Mouse (Mus musculus) cerebellum, adult 2 months (tissue): Measurements from ENCODE around the gene Trmt1. TPM values are rescaled to one million over a fixed set of nuclear protein-coding genes. Genes with fewer than 3 reads are reported as not detected.

ENCODE experiments used
- DNase-seq, 2 experiments: peaks; one replicate each; pipeline ENCODE4 v3.0.0; 2021
- H3K27ac ChIP-seq: fragments of 200-500 bp; 2 replicates; pipeline ENCODE4 v1.5.1; 2012; ENCODE audit warnings: low read length, control low read depth, inconsistent platforms; ENCODE audit not compliant: insufficient read depth
- H3K27me3 ChIP-seq: fragments of 200-500 bp; 2 replicates; pipeline ENCODE4 v1.6.1; 2012; ENCODE audit warnings: inconsistent platforms, mild to moderate bottlenecking, low read length, moderate library complexity; ENCODE audit not compliant: control insufficient read depth, insufficient read depth
- H3K4me1 ChIP-seq: fragments of 200-500 bp; 2 replicates; pipeline ENCODE4 v1.6.1; 2011; ENCODE audit warnings: low read length; ENCODE audit not compliant: control insufficient read depth, insufficient read depth
- H3K4me3 ChIP-seq: fragments of 200-500 bp; replicated peaks from 2 replicates; pipeline ENCODE3; 2011; ENCODE audit warnings: mild to moderate bottlenecking, low read depth, low read length, control low read depth; ENCODE audit not compliant: insufficient read depth
- CTCF ChIP-seq: fragments of 200-500 bp; IDR thresholded peaks from 2 replicates; pipeline ENCODE4 v1.5.1; 2011; ENCODE audit warnings: low read depth, mild to moderate bottlenecking, control low read depth, low read length, moderate library complexity, borderline replicate concordance; ENCODE audit not compliant: insufficient read depth
- POLR2A ChIP-seq: fragments of 200-500 bp; IDR thresholded peaks from 2 replicates; pipeline ENCODE4 v1.6.1; 2011; ENCODE audit warnings: low read length, control low read depth, borderline replicate concordance; ENCODE audit not compliant: insufficient read depth
- WGBS: fragments of 180-500 bp; shearing (Covaris S2); methylation state at CpG from one replicate; pipeline ENCODE4 v1.1.7; 2018; 5-methylcytosine and 5-hydroxymethylcytosine counted together
- polyA plus RNA-seq: library from polyadenylated mRNA; depleted of rRNA; stranded (reverse); fragments of >200 nt; gene quantifications from 2 replicates; pipeline ENCODE4 v1.2.3, GENCODE M21; 2012

Trmt1 gene
- polyA plus RNA-seq, 1 experiment, result 144 TPM

- WGBS, result 20% methylated on average over 3 of the region's 3 CpGs
- peaks cover 19% of the 10 kb centered on the region for H3K4me1 ChIP-seq
Observed at GRCm38 (mm10) chr8:84711312-84711711, 25.2 kb downstream of the Trmt1 start.

GRCm38 (mm10) chr8:84711933-84712758 lies 26.0 kb downstream of the Trmt1 start:
- Histone ChIP-seq H3K4me3 (no peak overlapping the region), H3K4me1 (peaks cover 24% of the 10 kb centered on the region), H3K27me3 (no peaks in the 10 kb centered on the region), H3K27ac (no peak overlapping the region)
- no peak for TF ChIP-seq POLR2A
- TF ChIP-seq CTCF, result no peak
- WGBS, result 27% methylated on average over 11 of the region's 11 CpGs
- DNase-seq, result peak in 1 of 2 experiments; percentile 49

More at GRCm38 (mm10) chr8:84711312-84711711, 25.2 kb downstream of the Trmt1 start:
- Histone ChIP-seq H3K27me3 (no peaks in the 10 kb centered on the region), H3K4me3 (no peak overlapping the region), H3K27ac (no peak overlapping the region)
- DNase-seq, result no peak
- TF ChIP-seq POLR2A (no peak), CTCF (no peak)

GRCm38 (mm10) chr8:84712759-84713120 lies 26.6 kb downstream of the Trmt1 start:
- DNase-seq, result no peak
- H3K27ac ChIP-seq, result no peak overlapping the region
- peaks cover 24% of the 10 kb centered on the region for H3K4me1 ChIP-seq
- TF ChIP-seq POLR2A (no peak), CTCF (no peak)
- WGBS, result 33% methylated on average over 3 of the region's 3 CpGs
- no peaks in the 10 kb centered on the region for H3K27me3 ChIP-seq
- H3K4me3 ChIP-seq, result no peak overlapping the region

- DNase-seq, result no peak
- Histone ChIP-seq H3K4me3 (no peak overlapping the region), H3K27ac (peak overlapping the region; percentile 4; the same call in 1 of the 2 replicates), H3K27me3 (no peaks in the 10 kb centered on the region), H3K4me1 (peaks cover 25% of the 10 kb centered on the region)
- 44% methylated on average over 4 of the region's 4 CpGs for WGBS
- no peak for TF ChIP-seq CTCF
- TF ChIP-seq POLR2A, result no peak
Observed at GRCm38 (mm10) chr8:84713381-84713780, 27.3 kb downstream of the Trmt1 start.

GRCm38 (mm10) chr8:84714161-84714560 lies 28.1 kb downstream of the Trmt1 start:
- WGBS, result 45% methylated on average over 4 of the region's 4 CpGs
- H3K4me1 ChIP-seq, result peaks cover 27% of the 10 kb centered on the region
- H3K4me3 ChIP-seq, result no peak overlapping the region
- no peak for DNase-seq
- no peak overlapping the region; the same call in 1 of the 2 replicates for H3K27ac ChIP-seq
- no peaks in the 10 kb centered on the region for H3K27me3 ChIP-seq
- TF ChIP-seq POLR2A (no peak), CTCF (no peak)

GRCm38 (mm10) chr8:84715893-84716468 lies 29.9 kb downstream of the Trmt1 start:
- TF ChIP-seq CTCF (no peak), POLR2A (no peak)
- Histone ChIP-seq H3K27me3 (no peaks in the 10 kb centered on the region), H3K4me3 (no peak overlapping the region), H3K4me1 (peaks cover 36% of the 10 kb centered on the region), H3K27ac (no peak overlapping the region)
- DNase-seq, result no peak
- 48% methylated on average over 27 of the region's 27 CpGs for WGBS

GRCm38 (mm10) chr8:84716790-84717189 lies 30.7 kb downstream of the Trmt1 start:
- TF ChIP-seq POLR2A (no peak), CTCF (no peak)
- Histone ChIP-seq H3K27ac (no peak overlapping the region), H3K4me3 (no peak overlapping the region), H3K27me3 (no peaks in the 10 kb centered on the region), H3K4me1 (peaks cover 41% of the 10 kb centered on the region)
- WGBS, result 40% methylated on average over 11 of the region's 11 CpGs
- no peak for DNase-seq

GRCm38 (mm10) chr8:84718476-84718875 lies 32.4 kb downstream of the Trmt1 start:
- WGBS, result 35% methylated on average over 5 of the region's 5 CpGs
- peak overlapping the region; percentile 18; the same call in 1 of the 2 replicates for H3K27ac ChIP-seq
- no peak for TF ChIP-seq POLR2A
- TF ChIP-seq CTCF, result no peak
- no peak overlapping the region for H3K4me3 ChIP-seq
- peaks cover 53% of the 10 kb centered on the region for H3K4me1 ChIP-seq
- H3K27me3 ChIP-seq, result no peaks in the 10 kb centered on the region
- no peak for DNase-seq
